Mouse (Mus musculus) kidney, adult 8-10 months (tissue): ENCODE data around the gene Cln5.

Experiments used
- DNase-seq, 2 experiments: peaks; one replicate each; pipeline ENCODE4 v3.0.0; 2022

Cln5 gene

GRCm38 (mm10) chr14:103078006-103078912, 8.2 kb downstream of the Cln5 start:
- no peak for DNase-seq

- no peak for DNase-seq
These were observed 9.4 kb downstream of the Cln5 start for GRCm38 (mm10) chr14:103079209-103079977.

GRCm38 (mm10) chr14:103085840-103086533, 16.0 kb downstream of the Cln5 start:
- DNase-seq: no peak

GRCm38 (mm10) chr14:103086671-103087324, 16.8 kb downstream of the Cln5 start:
- no peak for DNase-seq

GRCm38 (mm10) chr14:103087846-103088245, 17.8 kb downstream of the Cln5 start:
- DNase-seq: no peak

- DNase-seq: peak; percentile 47 to 59
These were observed 18.6 kb downstream of the Cln5 start for GRCm38 (mm10) chr14:103088624-103089023.

- no peak for DNase-seq
These were observed 23.2 kb downstream of the Cln5 start for GRCm38 (mm10) chr14:103093236-103093635.

GRCm38 (mm10) chr14:103093670-103094069, 23.7 kb downstream of the Cln5 start:
- DNase-seq: no peak

GRCm38 (mm10) chr14:103095036-103095435, 25.0 kb downstream of the Cln5 start:
- DNase-seq: no peak

GRCm38 (mm10) chr14:103095826-103096225, 25.8 kb downstream of the Cln5 start:
- no peak for DNase-seq

GRCm38 (mm10) chr14:103096621-103097020, 26.6 kb downstream of the Cln5 start:
- DNase-seq: no peak

- DNase-seq: no peak
These were observed 28.2 kb downstream of the Cln5 start for GRCm38 (mm10) chr14:103098213-103098586.

- peak; percentile 80 to 81 for DNase-seq
These were observed 28.7 kb downstream of the Cln5 start for GRCm38 (mm10) chr14:103098587-103099235.

- DNase-seq: peak; percentile 96 to 98
These were observed 29.4 kb downstream of the Cln5 start, which contains the start of gene Fbxl3 for GRCm38 (mm10) chr14:103099238-103099933. TSS of gene Fbxl3 (minus strand) at chr14:103099566.

GRCm38 (mm10) chr14:103100296-103100695, 30.3 kb downstream of the Cln5 start:
- DNase-seq: no peak

- DNase-seq: no peak
These were observed 31.2 kb downstream of the Cln5 start for GRCm38 (mm10) chr14:103101171-103101570.

GRCm38 (mm10) chr14:103102246-103102645, 32.2 kb downstream of the Cln5 start:
- peak; percentile 72 to 83 for DNase-seq

- DNase-seq: peak; percentile 34 to 45
These were observed 32.8 kb downstream of the Cln5 start for GRCm38 (mm10) chr14:103102731-103103335.

GRCm38 (mm10) chr14:103106301-103106700, 36.3 kb downstream of the Cln5 start:
- DNase-seq: no peak

GRCm38 (mm10) chr14:103109971-103110370, 40.0 kb downstream of the Cln5 start:
- DNase-seq: no peak
